Mouse (Mus musculus) testis, adult 2 months (tissue): ENCODE results near the gene Myoz2. TPM values are rescaled to one million over a fixed set of nuclear protein-coding genes. Genes with fewer than 3 reads are reported as not detected.

Experiments used
- H3K27ac ChIP-seq: fragments of 200-500 bp; 2 replicates; pipeline ENCODE4 v1.5.1; 2012; ENCODE audit warnings: low read depth, low read length; ENCODE audit not compliant: control insufficient read depth, insufficient read depth
- H3K27me3 ChIP-seq: fragments of 200-500 bp; 2 replicates; pipeline ENCODE4 v1.6.1; 2012; ENCODE audit warnings: mild to moderate bottlenecking, low read length, moderate library complexity; ENCODE audit not compliant: control insufficient read depth, insufficient read depth
- H3K36me3 ChIP-seq: fragments of 200-500 bp; 2 replicates; pipeline ENCODE4 v1.6.1; 2012; ENCODE audit warnings: mild to moderate bottlenecking, low read length; ENCODE audit not compliant: control insufficient read depth, insufficient read depth
- H3K4me1 ChIP-seq: fragments of 200-500 bp; 2 replicates; pipeline ENCODE4 v1.6.1; 2012; ENCODE audit warnings: low read length; ENCODE audit not compliant: control insufficient read depth, insufficient read depth
- H3K4me3 ChIP-seq: fragments of 200-500 bp; 2 replicates; pipeline ENCODE4 v1.5.1; 2012; ENCODE audit warnings: low read depth, mild to moderate bottlenecking, low read length, moderate library complexity, mixed read lengths; ENCODE audit not compliant: control insufficient read depth
- CTCF ChIP-seq: fragments of 200-500 bp; IDR thresholded peaks from 2 replicates; pipeline ENCODE4 v1.5.1; 2012; ENCODE audit warnings: low read depth, mild to moderate bottlenecking, inconsistent platforms, low read length, moderate library complexity; ENCODE audit not compliant: control insufficient read depth, insufficient read depth, insufficient replicate concordance
- POLR2A ChIP-seq: fragments of 200-500 bp; IDR thresholded peaks from 2 replicates; pipeline ENCODE4 v1.6.1; 2012; ENCODE audit warnings: low read depth, mild to moderate bottlenecking, inconsistent platforms, low read length, moderate library complexity; ENCODE audit not compliant: control insufficient read depth
- polyA plus RNA-seq: library from polyadenylated mRNA; depleted of rRNA; stranded (reverse); fragments of >200 nt; gene quantifications from 2 replicates; pipeline ENCODE4 v1.2.3, GENCODE M21; 2012; rRNA removed

Gene Myoz2
- polyA plus RNA-seq, result 0.75 TPM in 2 replicates

DNA sequence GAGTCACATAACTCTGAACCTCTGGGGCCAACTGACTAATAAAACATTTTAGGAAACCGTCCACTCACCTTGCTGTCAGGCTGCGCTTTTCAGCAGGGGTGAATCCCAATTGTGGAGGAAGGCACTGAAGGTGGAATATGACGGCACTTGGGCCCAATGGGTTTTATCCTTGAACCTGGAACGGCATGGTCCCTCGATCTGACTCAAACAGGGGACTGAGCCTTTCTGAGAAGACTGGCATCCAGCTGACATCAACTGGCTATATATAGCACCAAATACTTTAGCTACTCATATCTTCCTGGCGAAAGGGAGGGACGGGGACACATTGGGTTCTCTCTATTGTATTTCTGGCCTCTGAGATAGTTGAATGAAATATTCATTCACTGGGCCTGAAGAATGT is at the start of gene Myoz2:
Gene Myoz2, minus strand, starts transcription at position 264 of the 400 bp plus-strand sequence.
- no peak for TF ChIP-seq CTCF
- TF ChIP-seq POLR2A, result no peak
- Histone ChIP-seq H3K36me3 (no peaks in the 10 kb centered on the region), H3K27me3 (no peaks in the 10 kb centered on the region), H3K27ac (no peak within 1 kb of the TSS), H3K4me1 (peaks cover 2% of the 10 kb centered on the region; the same call in 1 of the 2 replicates), H3K4me3 (no peak within 1 kb of the TSS)

- Histone ChIP-seq H3K27ac (no peak overlapping the region), H3K27me3 (no peaks in the 10 kb centered on the region), H3K4me3 (no peak overlapping the region), H3K36me3 (no peaks in the 10 kb centered on the region), H3K4me1 (peaks cover 5% of the 10 kb centered on the region; the same call in 1 of the 2 replicates)
- no peak for TF ChIP-seq POLR2A
- TF ChIP-seq CTCF, result no peak
Measured at GRCm38 (mm10) chr3:123081665-123082064, 46.9 kb upstream of the Myoz2 start.

DNA sequence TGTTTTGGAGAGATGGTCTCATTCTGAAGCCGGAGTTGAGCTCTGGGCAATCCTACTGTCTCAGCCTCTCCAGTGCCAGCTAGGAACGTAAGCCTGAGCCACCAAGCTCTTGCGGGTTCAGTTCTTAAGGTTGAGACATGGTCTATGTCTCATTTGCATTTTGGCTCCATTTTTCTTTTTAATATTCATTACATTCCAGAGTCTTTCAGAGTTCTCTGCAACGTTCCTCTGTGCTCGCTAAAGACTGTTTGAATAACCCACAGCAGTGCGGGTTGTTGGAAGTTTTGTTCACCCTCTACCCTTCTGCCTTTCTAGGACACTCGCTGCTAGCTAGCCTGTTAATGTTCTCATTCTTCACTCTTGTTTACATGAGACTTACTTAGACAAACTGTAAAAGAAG is 46.1 kb upstream of the Myoz2 start:
- H3K4me3 ChIP-seq, result no peak overlapping the region
- no peaks in the 10 kb centered on the region for H3K27me3 ChIP-seq
- TF ChIP-seq CTCF, result no peak
- TF ChIP-seq POLR2A, result no peak
- H3K27ac ChIP-seq, result no peak overlapping the region
- peaks cover 5% of the 10 kb centered on the region; the same call in 1 of the 2 replicates for H3K4me1 ChIP-seq
- no peaks in the 10 kb centered on the region for H3K36me3 ChIP-seq

DNA sequence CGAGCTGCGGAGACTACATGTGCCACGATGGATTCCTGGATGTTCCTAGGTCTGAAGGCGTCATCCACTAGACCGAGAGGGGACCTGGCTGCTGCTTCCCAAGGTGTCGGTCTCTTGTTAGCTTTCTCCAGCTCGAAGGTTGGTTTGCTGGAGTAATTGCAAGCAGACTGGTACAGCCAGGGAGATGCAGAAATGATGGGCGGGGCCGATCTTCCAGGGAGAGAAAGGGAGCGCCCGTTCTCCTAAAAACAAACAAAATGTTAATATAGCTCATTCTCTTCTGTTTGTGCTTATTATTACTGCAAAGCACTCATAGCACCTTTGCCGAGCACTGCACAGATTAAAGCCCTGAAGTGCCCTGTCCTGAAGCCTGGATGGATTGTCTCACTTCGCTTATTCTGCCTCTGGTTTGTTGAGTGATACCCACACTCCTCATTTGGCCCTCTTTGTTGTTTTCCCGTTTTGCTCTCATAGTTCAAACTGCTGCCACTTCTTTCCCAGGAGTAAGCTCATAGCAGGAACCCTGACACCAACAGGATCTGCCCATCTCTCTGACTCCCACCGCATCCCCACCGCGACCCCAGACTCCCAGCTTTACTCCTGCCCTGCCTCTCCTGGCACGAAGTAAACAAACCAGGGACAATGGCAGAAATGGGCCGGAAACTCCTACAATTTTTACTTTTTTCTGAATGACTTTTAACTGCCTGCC is 45.4 kb upstream of the Myoz2 start:
- Histone ChIP-seq H3K27ac (no peak overlapping the region), H3K4me3 (no peak overlapping the region), H3K4me1 (peaks cover 5% of the 10 kb centered on the region; the same call in 1 of the 2 replicates), H3K36me3 (no peaks in the 10 kb centered on the region), H3K27me3 (no peaks in the 10 kb centered on the region)
- TF ChIP-seq CTCF (no peak), POLR2A (no peak)

DNA sequence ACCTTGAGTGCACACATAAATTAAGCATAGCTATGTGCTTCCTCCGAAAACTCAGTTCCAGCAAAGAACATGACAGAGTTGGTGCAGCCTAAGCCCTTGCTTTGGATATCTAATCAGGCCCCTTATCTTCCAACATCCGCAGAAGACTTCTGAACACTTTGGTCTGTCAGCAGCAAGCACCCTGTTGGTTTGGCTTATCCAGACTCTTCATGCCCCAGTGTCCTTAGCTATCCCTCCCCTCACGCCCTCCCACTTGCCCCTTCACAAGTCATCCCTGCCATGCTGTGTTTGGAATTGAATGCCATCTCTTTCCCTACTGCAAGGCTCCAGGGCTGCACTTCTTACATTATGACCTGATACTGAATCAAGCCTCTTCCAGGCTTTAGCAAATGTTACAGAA is 40.9 kb upstream of the Myoz2 start:
- Histone ChIP-seq H3K4me3 (no peak overlapping the region), H3K27me3 (no peaks in the 10 kb centered on the region), H3K4me1 (peaks cover 9% of the 10 kb centered on the region), H3K27ac (no peak overlapping the region), H3K36me3 (no peaks in the 10 kb centered on the region)
- no peak for TF ChIP-seq POLR2A
- TF ChIP-seq CTCF, result no peak

DNA sequence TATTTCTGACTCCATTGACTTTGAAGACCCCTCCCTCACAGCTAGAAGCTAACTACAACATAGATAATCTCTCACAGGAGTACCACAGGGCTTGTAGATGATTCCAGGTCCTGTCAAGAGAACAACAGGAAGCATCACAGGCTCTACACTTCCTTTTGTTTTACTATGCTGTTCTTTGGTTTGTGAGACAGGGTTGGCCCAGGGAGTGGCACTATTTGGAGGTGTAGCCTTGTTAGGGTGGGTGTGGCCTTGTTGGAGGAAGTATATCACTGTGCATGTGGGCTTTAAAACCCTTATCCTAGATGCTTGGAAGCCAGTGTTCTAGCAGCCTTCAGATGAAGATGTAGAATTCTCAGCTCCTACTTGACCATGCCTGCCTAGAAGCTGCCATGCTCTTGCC is 40.2 kb upstream of the Myoz2 start:
- TF ChIP-seq CTCF, result no peak
- no peak for TF ChIP-seq POLR2A
- Histone ChIP-seq H3K27ac (no peak overlapping the region), H3K36me3 (no peaks in the 10 kb centered on the region), H3K27me3 (no peaks in the 10 kb centered on the region), H3K4me3 (no peak overlapping the region), H3K4me1 (peaks cover 7% of the 10 kb centered on the region)

GRCm38 (mm10) chr3:123073351-123073750 is 38.5 kb upstream of the Myoz2 start:
- H3K27me3 ChIP-seq, result no peaks in the 10 kb centered on the region
- H3K4me1 ChIP-seq, result peaks cover 4% of the 10 kb centered on the region; the same call in 1 of the 2 replicates
- no peak overlapping the region for H3K4me3 ChIP-seq
- H3K36me3 ChIP-seq, result no peaks in the 10 kb centered on the region
- TF ChIP-seq POLR2A, result no peak
- TF ChIP-seq CTCF, result no peak
- peak overlapping the region; percentile 49 for H3K27ac ChIP-seq

GRCm38 (mm10) chr3:123072472-123072871 is 37.7 kb upstream of the Myoz2 start:
- TF ChIP-seq POLR2A (no peak), CTCF (no peak)
- H3K27ac ChIP-seq, result 0 out of 2 replicates have a peak overlapping the region, but pooled peaks have one; percentile 12
- H3K4me3 ChIP-seq, result no peak overlapping the region
- peaks cover 4% of the 10 kb centered on the region; the same call in 1 of the 2 replicates for H3K4me1 ChIP-seq
- H3K36me3 ChIP-seq, result no peaks in the 10 kb centered on the region
- H3K27me3 ChIP-seq, result no peaks in the 10 kb centered on the region
